Mouse (Mus musculus) c-Kit-positive CD71-negative TER-119-negative erythroid progenitor cells, embryonic 14.5 days (primary cell): ENCODE measurements around the gene Dmkn.
"Not testable (repeated sequence)": the region's sequence is repeated elsewhere in the genome, so short reads cannot be mapped to it uniquely, and the experiment has no call there.

Experiments used
- DNase-seq: peaks from one replicate; pipeline ENCODE4 v3.0.0-alpha.2; 2013; ENCODE audit warnings: low read depth

Gene Dmkn

DNA sequence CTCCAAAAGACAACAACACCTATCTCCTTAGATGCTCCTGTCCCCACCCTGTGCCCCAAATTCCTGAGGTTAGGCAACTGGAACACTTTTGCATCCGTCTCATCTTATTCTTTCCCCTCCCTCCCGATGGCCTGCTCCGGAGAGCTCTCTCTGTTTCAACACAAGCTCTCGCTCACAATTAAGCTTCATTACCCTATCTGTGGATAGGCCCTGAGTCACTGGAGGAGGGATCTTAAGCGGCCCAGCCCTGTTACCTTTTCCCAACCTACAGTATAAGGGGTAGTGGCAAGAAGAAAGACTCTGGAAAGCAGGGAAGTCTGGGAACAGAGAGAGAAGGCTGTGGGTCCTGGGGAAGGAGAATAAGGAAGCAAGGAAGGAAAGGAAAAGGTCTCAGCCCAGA is at the start of gene Dmkn:
Gene Dmkn (plus strand): TSS at position 301 of the 400 bp plus-strand sequence.
- no peak for DNase-seq

- peak; percentile 94 for DNase-seq
Observed at GRCm38 (mm10) chr7:30717006-30717715, 46.4 kb upstream of the Dmkn start.

DNA sequence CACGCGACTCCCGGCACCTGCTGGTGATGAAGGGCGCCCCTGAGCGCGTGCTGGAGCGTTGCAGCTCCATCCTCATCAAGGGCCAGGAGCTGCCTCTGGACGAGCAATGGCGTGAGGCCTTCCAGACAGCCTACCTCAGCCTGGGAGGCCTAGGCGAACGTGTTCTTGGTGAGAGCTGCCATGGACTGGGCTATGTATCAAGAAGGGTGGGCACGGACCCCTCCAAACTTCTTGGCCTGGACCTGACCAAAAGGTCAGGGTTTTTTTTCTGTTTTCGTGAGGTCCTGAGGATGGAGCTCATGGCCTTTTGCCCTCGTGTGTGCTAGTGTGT is 45.9 kb upstream of the Dmkn start:
- no peak for DNase-seq

GRCm38 (mm10) chr7:30719669-30720068 is 43.9 kb upstream of the Dmkn start:
- DNase-seq = no peak

DNA sequence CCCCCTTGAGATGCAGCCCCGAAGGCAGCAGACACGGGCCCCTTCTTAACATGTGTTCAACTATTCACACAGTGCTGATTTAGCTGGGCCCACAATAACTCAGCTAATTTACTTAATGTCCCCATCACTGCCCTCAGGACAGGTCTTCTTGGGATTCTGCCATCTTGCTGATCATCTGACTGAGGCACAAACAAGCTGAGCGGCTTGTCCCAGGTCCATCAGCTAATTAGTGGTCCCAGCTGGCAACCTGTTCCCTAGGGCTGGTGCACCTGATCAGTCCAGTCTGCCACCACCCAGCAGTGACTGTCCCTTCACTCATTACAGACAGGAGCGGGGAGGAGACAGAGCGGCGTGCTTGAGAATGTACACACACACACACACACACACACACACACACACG is 42.3 kb upstream of the Dmkn start:
- no peak for DNase-seq

- no peak for DNase-seq
Observed at GRCm38 (mm10) chr7:30723274-30723953, 40.1 kb upstream of the Dmkn start.

DNA sequence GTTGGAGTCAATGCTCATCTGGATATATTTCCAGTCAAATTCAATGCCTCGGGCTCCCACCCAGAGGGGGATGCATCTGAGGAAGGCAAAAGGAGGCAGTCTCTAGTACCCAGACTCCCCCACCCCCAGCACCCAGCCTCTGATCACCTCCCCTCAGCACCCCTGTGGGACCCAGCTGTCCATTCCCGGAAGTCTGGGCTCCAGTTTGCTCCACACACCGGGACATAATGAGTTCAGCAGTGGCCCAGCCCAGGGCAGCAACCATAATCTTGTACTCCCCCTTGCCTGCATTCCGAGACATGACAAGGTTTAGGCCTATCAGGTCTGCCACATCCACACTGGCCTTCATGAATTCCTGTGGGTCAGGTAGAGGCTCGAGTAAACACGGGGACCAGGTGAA is 35.3 kb upstream of the Dmkn start:
- no peak for DNase-seq

DNA sequence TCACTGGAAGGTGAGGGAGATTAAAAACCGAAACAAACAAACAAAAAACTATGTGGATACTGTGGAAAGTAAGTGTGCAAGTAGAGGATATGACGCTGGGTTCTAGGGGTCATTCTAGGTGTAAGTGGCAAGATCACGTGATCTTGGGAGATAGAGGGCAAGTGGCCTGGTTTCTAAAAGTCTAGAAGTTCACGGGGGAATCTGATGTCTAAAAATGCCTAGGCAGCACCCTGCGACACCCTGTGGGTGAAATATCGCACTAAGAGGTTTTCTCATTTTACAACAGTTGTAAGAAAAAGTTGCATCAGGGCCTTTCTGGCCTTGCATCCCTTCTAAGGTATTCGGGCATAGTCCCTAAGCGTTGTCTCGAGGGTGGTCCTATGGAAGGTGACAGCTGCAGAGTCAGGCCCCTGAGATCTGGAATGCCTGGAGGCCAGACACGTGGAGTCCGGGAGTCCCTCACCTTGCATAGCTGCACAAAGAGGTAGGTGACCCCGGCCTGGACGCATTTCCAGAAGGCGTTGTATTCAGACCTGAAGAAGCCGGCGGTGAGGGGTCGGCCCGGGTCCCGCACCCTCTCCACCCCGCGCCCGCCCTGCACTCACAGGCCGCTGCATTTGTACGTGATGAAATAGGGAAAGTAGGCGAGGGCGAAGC is 34.7 kb upstream of the Dmkn start:
- DNase-seq = no peak

DNA sequence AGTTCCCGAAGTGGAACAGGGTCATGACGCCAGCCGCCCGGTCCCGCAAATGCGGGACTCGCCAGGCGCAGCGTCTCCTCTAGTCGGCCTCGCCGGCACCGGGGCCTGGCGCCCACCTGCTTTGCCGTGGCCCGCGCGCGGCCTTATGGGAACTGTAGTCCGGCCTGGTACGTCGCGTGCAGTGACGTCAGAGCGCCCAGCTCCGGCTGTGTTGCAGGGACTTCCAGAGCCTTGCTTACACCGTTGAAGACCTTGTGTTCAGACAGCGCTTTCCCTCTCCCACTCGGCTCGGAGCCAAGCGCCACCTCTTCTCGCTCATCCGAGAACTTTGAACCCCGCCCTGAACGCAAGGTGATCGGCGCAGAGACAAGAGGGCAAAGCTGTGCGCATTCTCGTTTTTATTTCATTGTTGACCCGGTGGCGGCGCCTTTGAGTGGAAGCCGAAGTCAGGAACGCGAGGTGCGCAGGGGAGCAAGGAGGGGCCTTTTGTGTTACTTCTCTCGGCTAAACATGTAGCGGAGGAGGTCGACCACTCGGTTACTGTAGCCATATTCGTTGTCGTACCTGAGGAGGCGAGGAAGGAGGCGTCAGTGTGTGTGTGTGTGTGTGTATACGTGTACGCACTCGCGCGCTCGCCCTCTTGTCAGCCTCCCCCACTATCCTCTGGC is 34.0 kb upstream of the Dmkn start, which contains the start of gene Tmem147:
Gene Tmem147 (minus strand): TSS at position 145 of the 668 bp plus-strand sequence.
- peak; percentile 89 for DNase-seq

- not testable (repeated sequence) for DNase-seq
Observed at GRCm38 (mm10) chr7:30730064-30730722, 33.4 kb upstream of the Dmkn start.

DNA sequence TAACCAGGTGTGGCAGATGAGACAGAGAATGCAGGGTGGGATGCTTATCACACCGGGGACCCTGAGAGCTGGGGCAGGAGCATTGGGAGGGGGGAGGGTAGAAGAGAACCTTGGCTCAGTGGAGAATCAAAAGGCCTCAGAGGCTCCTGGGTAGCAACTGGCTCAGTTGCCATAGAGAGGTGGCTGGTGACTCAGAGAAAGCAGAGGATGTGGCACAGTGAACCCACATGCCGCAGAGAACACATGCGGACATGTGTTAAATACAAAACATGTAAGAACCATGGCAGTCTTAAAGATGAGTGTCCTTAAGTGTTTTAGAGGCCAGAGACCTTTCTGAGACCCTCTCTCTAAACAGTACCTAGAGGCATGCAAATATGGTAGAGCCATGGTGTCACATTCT is 27.3 kb upstream of the Dmkn start:
- no peak for DNase-seq

DNA sequence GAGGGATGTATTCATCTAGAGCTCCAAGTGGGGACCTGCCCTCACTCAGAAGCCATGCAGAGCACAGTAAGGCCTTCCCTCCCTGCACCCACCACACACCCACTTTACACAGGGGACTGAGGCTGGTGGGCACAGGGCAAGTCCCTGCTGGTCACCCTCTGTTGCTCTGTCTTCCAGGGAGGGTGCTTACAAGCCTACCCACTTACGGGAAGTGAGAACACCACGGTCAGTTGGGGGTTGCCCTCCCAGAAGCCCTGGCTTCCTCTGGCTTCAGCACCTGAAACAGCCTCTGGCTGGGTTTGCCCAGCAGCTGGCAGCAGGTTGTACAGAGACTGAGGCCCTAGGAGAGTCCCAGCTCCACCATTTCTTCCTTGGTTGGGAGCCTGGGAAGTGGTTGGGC is 21.0 kb upstream of the Dmkn start:
- DNase-seq = not testable (repeated sequence)

- DNase-seq = not testable (repeated sequence)
Observed at GRCm38 (mm10) chr7:30743617-30744016, 19.9 kb upstream of the Dmkn start, which contains the start of gene Gapdhs. TSS of gene Gapdhs (minus strand) at chr7:30743681.

GRCm38 (mm10) chr7:30744022-30744598 is 19.4 kb upstream of the Dmkn start:
- no peak for DNase-seq

DNA sequence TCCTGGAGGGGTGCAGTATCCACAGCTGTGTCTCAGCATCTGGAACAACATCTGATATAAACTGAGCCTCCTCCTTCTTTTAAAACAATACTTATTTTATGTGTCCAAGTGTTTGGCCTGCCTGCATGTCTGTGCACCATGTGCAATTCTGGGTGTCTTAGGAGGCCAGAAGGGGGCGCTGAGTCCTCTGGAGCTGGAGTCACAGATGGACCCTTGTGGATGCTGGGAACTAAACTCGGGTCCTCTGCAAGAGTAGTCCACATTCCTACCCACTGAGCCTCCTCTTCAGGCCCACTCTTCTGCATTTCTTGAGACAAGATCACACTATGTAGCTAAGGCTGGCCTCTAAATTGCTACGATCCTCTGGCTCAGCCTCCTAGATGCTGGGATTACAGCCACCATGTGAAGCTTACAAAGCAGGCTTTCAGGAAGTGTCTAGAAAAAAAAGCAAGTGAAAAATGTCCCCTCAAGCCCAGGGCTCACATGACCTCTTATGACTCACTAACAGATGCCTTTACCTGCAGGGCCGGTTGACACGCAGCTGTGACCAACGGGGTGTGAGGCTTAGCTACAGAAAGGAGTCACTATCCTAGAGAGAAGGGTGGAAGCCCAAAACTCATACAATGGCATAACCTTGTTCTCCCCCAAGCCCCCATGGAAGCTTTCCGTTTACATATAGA is 15.9 kb upstream of the Dmkn start:
- DNase-seq = no peak

DNA sequence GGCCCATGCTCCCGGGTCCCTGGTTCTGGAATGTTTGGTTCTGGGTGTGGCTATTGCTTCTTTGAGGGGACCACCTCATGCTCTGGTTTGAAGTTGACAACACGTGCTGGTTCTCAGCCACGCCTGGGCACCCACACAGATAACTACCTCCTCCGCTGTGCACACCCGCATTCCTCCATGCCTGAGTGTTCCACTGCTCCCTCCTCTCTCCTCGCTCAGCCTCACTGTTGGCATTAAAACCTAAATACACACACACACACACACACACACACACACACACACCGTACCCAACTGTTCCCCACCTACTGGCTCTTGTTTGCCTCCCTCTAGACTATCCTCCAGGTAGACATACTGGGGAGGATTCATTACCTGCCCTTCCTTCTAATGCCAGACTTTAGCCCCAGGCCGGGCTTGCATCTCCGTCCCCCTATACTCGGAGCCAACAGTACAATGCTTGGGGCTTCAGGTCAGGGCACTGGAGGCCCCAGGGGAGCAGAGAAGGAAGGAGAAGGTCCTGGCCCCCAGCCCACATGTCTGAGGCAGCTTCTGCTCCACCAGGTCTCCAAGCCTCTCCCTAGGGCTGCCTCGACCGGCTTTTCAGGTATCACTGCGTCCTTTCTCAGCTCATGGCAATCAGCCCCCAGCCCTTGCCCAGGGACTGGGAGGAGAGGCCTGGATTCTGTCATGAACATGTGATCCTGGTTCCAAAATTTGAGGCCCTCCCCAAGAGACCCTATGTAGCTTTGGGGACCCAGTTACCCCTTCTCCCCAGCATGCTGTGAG is 13.5 kb upstream of the Dmkn start:
- DNase-seq = no peak

DNA sequence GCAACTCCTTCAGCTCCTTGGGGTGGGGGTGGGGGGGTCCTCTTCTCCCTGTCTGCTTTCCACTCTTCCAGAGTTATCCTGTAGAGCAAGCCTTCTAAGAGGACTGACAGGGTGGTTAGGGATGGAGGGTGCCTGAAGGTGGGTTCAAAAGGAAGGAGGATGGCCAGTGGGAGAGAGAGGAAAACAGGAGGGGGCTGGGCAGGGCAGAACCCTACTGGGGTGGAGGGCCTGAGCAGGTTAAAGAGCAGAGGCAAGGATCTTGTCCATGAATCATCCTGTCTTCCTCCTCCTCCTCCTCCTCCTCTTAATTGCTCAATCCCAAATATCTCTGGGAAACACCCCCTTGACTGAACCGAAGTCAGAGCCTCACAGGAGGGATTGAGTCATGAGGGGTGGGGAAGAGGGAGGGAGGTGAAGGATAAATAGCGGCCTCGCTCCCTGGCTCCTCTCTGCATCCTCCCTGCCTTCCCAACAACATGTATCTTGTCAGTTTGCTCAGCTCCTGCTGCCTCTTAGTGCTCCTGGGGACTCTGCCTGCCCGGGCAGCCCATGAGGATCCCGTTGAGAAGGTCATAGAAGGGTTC is 12.4 kb upstream of the Dmkn start, which contains the start of gene Sbsn:
Gene Sbsn (plus strand): TSS at position 386 of the 584 bp plus-strand sequence.
- DNase-seq = no peak

GRCm38 (mm10) chr7:30757001-30757400 is 6.6 kb upstream of the Dmkn start:
- no peak for DNase-seq

- no peak for DNase-seq
Observed at GRCm38 (mm10) chr7:30758853-30759252, 4.7 kb upstream of the Dmkn start.
